Mouse (Mus musculus) heart, postnatal 10 days (tissue): ENCODE data around the gene Ntn4. TPM values are rescaled to one million over a fixed set of nuclear protein-coding genes. Genes with fewer than 3 reads are reported as not detected.

Experiments used
- DNase-seq, 2 experiments: peaks; one replicate each; pipeline ENCODE4 v3.0.0; 2021
- intact Hi-C: fragments of 180-260 bp; cut with DNase I; formaldehyde crosslinking; loops from one replicate; pipeline ENCODE4 v1.15.1; 2025
- total RNA-seq, 2 experiments: library from RNA; stranded (reverse); gene quantifications; 2 replicates each; pipeline ENCODE4 v1.2.3; 2021

Ntn4 gene
- total RNA-seq, 2 experiments from 2014 or later = 24.6 to 36.4 TPM

DNA sequence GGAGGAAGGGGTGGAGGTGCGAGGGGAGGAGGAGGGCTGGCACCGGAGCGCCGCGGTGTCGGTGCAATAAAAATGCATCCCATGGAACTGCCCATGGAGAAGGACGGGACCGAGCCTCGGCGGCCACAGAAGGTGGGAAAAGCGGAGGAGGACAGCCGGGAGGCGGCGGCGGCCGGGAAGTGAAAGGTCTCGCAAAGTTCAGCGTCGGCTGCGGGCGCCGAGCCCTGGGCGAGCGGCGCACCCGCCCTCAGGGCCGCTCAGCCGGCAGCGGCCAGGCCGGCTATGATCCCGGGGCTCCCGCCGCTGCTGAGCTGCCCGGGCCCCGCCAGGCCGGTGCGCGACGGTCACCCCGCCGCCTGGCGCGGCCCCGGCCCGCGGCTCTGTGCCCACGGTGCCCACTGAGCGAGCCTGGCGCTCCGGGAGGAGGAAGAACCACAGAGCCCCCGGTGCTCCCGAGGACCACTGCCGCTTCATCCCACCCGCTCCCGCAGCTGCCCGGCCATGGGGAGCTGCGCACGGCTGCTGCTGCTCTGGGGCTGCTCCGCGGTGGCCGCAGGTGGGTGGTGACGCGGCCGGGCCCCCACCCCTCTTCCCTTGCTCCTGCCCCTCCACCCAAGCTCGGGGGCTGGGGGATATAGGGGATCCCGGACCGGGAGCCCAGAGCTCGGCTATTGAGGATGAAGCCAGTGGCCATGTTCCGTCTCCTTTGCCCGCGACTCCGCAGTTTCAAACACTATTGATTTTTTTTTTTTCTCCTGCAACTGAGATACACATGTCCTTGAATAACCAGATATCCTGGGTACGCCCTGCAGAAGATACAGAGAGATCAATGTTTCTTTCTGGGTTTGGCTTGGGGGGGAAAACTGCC lies 706 bp downstream of the Ntn4 start:
- DNase-seq = peak; percentile 55 to 58

DNA sequence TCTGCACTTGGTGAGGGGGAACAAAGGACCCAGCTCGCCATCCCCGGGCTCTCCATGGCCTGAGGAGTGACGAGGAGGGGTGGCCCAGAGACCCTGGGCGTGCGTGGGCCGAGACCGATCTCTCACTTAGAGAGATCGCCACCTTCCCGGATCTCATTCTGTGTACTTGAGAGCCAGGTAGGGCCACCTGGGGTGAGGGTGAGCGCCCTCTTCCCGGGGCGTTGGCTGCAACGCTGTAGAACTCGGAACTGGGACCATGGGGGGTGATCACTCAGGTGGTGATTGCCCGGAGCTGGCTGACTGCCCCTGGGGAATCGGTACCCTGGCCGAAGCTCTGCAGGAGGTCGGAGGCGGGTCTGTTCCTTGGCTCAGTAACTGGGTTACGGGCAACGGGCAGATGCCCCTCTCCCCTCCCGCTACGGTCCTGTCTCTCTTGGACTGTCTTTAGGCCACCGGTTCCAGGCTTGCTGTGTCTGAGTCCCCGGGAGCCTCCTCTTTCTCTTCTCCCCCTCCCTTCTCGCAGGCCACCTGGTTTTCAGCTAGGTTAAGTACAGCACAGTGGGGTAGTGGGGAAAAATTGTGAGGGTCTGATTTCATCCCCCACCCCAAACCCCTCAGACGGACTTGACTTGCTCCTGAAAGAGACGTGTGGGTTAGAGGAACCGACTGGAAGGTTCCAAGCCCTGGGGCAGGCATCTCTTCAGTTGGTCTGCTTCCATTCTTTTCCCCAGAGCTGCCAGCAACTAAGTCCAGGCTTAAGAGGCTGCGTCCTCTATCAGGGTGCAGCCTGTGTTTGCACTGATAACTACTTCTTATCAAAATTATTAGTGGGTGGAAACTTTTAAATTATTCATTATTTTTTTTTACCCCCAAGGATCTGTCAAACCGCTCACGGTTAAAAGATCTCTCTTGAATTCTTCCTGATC lies 1.6 kb downstream of the Ntn4 start:
- peak; percentile 52 to 57 for DNase-seq
- intact Hi-C loops = loop anchor here (2.0 to 5.0 kb wide), 2 partner anchors 29 to 70 kb away; no protein-coding TSS in a partner anchor

More for the DNA sequence above, 706 bp downstream of the Ntn4 start:
- intact Hi-C loops = loop anchor here (2.0 to 5.0 kb wide), 2 partner anchors 28 to 71 kb away; no protein-coding TSS in a partner anchor

DNA sequence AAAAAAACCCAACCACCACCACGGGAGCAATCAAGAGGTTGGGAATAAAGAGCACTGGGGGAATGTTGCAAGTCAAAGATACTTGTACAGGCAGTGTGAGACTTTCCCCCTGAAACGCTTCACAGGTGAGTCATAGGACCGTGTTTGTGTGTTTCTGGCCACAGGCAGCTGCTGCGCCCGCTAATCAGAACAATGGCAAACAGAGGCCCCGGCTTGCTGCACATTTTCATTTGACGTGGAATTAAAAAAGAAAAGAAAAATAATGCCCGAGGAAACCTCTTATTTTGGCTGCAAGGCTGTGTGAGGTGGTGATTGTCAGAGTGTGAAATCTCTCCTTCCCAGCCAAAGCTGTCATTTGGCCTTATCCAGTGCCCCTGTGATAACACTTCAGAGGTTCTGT lies 2.4 kb downstream of the Ntn4 start:
- intact Hi-C loops = loop anchor here (5.0 kb wide), 1 partner anchor 69 kb away; no protein-coding TSS in a partner anchor
- no peak for DNase-seq

DNA sequence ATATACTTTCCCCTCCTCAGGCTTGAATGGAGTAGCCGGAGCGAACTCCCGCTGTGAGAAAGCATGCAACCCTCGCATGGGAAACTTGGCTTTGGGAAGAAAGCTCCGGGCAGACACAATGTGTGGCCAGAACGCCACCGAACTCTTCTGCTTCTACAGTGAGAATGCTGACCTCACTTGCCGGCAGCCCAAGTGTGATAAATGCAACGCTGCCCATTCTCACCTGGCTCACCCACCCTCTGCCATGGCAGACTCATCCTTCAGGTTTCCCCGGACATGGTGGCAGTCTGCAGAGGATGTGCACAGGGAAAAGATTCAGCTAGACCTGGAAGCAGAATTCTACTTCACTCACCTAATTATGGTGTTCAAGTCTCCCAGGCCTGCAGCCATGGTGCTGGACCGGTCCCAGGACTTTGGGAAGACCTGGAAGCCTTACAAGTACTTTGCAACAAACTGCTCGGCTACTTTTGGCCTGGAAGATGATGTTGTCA lies 4.0 kb downstream of the Ntn4 start:
- intact Hi-C loops = loop anchor here (5.0 kb wide), 1 partner anchor 68 kb away; no protein-coding TSS in a partner anchor
- DNase-seq = peak in 1 of 2 experiments; percentile 41

DNA sequence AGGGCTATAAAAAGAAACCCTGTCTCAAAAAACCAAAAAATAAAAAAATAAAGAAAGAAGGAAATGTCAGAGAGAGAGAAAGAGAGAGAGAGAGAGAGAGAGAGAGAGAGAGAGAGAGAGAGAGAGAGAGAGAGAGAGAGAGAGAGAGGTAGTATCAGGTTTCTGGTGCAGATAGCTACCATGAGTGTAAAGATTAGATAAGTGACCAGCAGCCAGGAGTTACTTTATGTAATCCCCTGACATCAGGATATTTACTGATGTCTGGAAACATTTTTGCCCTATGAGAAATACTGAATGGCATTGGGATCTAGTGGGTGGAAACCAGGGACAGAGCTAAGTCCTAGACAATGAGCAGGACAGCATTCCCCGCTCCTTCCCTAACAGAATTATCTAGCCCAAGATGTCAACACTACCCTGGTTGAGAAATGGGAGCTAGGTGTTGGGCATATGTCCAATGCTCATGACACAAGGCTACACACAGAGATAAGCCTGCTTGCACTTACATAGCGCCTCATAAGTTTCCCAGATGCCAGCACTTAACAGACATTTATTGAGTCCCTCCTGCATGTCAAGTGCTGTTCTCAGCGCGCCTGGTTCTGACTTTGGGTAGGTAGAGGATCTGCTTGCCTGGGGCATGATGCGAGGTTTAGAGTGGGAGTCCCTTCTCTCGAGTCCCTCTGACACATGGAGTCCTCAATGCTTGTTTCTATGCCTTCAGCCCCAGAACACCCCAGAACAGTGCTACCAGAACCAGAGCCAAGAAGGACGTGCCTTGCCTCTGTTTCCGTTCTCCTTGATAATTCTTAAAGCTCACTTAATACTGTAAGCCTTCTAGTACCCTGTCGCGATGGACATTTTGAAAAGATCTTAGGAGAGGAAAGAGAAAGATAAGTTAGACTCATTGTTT lies 7.4 kb downstream of the Ntn4 start:
- peak; percentile 71 to 74 for DNase-seq

DNA sequence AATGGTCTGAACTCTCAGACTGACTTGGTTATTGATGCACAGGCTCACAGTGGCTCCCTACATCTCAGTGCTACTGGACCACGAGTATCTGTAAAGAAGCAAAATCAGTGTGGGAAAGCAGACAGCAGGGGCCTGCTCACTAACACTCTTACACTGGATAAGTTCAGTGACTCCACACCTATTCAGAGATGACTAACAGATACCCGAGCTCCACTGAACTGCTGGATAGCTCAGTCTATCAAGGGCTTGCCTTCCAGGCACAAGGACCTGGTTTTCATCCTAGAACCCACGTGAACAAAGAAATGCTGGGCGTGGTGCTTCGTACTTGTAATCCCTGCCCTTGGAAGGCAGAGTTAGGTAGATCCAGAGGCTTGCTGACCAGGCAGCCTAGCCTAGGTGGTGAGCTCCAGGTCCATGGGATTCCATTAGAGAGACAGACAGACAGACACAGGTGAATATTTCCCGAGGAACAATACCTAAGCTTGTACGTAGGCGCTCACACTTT lies 8.2 kb downstream of the Ntn4 start:
- intact Hi-C loops = no loop called here
- no peak for DNase-seq

More for the DNA sequence above, 7.4 kb downstream of the Ntn4 start:
- intact Hi-C loops = no loop called here

DNA sequence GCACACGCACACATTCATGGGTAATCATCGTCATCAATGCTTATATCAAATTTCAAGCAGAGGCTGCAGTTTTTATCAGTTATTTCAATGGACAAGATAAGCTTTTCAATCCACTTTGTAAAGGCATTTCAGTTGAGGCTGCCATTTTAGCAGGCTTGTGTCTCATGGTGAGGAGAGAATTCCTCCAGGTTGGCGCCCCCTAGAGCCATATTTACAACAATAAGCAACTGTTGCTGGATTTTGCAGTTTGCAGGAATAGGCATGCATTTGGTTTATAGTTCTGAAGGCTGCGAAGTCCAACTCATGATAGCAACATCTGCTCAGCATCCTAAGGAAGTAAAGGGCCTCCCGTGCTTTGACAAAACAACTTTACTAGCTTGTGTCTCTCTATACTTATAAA lies 8.6 kb downstream of the Ntn4 start:
- DNase-seq = no peak
- intact Hi-C loops = no loop called here

DNA sequence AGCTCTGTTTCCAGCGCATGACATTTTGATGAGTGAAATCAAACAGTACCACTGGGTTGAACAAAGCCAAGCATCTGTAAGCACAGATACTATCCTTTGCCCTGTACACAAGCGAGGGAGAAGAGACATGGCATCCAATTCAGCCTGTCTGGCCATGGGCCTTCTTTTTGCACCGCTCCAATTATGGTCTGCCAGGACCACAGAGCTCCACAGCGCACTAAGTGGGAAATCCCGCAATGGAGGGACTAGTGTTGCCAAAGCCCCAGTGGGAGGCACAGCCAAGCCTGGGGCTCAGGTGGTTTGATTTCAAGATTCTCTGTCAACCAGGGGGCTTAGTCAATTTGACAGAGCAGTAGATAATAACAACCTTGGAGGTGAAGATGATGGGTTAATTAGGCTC lies 9.1 kb downstream of the Ntn4 start:
- intact Hi-C loops = no loop called here
- DNase-seq = no peak

DNA sequence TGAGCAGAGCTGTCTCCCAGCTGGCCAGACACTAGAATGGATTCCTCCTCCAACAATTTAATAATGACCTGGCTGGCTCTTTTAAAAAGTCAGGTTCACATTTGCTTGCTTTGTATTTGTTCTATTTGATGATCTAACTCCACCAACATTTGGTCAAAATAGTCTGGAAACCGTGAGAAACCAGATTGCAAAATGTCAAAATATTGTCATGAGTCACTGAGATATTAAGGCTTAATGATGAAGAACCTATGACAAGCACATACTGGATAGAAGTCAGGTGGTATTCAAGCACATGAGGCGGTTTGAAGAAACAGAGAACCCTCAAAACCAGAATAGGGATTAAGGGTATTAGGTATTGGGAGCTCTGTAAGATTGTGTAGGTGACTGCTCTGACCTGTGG lies 12.8 kb downstream of the Ntn4 start:
- intact Hi-C loops = no loop called here

DNA sequence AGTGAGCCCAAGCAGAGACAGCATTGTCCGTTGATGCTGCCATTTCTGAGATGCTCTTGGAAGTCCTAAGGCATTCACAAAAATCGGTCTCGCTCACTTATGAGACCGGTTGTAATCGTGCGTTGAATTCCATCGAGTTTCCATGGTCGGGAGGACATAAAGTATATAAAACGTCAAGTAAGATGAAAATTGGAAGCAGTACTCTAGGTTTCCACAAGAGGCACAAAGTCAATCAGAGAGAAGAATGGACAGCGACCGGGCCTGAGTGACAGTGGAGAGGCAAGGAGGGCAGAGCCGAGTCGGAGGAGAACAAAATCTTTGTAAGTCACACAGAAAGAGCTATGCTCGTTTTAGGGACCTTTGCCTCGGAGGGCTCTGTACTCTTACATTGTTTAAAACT lies 14.9 kb downstream of the Ntn4 start:
- intact Hi-C loops = no loop called here
- no peak for DNase-seq

More for the DNA sequence above, 12.8 kb downstream of the Ntn4 start:
- no peak for DNase-seq

DNA sequence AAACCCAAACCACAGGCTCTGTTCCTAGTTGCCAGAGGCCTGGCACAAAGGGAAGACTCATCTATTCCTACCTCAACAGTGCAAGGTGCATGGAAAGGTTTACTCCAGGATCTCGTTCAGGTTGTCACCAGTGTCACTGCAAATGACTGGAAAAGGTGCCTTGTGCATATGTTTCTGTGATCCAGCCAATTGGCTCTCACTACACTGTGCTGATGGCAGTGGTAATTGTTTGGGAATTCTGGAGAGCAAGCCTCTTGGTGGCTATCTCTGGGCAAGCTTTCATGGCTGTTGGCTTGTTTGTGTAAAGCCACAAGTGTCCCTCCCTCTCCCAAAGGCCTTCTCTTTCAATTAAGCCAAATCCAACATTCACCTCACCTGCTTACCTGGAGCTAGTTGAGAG lies 19.3 kb downstream of the Ntn4 start:
- DNase-seq = no peak
- intact Hi-C loops = no loop called here

DNA sequence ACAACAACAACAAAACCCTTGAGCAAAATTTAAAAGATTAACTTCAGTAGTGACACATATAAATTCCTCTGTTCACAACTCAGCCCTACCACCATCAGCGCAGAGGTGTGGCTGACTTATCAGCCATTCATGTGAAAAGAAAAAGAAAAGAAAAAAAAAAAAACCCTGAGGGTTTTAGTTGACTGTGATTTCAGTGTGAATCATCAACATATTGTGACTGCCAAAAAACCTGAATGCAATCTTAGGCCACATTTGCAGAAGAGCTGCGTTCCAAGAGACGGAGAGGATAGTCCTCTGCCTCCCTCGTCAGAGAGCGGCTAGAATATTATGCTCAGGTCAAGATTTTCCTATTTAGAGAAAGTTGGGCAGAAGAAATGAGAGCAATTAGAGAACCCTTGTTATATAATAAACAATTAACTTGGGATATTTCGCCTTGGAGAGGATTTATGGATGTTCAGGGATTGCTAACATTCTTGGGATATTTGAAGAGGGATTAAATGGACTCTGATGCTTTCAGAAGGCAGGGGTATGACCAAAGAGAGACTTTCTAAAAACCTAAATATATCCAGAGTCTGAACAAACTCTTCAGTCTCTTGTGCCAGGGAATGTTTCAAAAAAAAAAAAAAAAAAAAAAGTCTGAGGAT lies 21.0 kb downstream of the Ntn4 start:
- intact Hi-C loops = no loop called here
- no peak for DNase-seq

DNA sequence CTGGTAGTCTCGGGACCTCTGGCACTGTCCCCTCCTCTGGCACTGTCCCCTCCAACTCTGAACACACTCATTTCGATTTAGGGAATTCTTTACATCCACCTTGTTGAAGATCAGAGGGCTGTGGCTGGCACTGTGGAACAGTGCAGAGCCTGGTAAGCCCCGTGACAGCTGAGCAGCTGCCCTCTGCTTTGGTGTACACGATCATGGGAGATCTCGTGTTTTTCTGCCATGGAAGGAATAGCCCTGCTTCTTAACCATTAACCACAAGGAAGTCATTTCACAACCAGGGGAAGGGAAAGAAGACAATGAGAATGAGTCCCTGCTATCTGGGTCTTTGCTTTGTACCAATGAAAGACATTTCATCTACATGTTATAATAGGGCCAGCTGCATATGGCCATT lies 21.5 kb downstream of the Ntn4 start:
- intact Hi-C loops = no loop called here
- DNase-seq = no peak

DNA sequence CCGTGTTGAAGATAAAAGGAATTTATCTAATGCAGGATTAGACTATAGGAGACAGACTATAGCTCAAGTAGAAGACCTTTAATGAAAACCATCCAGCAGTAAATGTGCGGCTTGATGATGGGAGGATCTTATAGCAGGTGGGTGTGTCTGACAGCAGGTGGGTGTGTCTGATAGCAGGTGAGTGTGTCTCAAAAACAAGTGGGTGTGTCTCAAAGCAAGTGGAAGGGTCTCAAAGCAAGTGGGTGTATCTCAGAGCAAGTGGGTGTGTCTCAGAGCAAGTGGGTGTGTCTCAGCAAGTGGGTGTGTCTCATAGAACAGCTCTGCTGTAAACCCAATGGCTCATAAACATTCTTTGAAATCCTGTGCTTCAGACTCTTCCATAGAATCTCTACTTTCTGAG lies 25.7 kb downstream of the Ntn4 start:
- DNase-seq = no peak
- intact Hi-C loops = no loop called here

DNA sequence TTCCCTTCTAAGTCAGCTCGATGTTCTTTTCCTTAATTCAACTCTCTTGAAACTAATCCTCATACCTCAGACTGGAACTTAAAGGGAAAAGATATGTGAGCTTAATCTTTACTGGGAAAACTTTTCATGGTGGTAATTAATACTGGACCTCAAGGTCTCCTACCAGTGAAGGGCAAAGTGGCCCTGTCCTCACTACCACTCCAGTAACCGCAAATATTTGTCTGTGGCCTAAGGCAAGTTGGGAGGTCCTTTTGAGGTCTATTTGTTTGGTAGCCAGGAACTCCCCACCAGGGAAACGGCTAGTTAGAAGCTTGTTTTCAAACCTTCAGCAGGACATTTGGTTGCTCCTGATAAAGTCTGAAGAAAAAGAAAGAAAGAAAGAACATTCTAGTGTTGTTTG lies 26.5 kb downstream of the Ntn4 start:
- intact Hi-C loops = no loop called here

DNA sequence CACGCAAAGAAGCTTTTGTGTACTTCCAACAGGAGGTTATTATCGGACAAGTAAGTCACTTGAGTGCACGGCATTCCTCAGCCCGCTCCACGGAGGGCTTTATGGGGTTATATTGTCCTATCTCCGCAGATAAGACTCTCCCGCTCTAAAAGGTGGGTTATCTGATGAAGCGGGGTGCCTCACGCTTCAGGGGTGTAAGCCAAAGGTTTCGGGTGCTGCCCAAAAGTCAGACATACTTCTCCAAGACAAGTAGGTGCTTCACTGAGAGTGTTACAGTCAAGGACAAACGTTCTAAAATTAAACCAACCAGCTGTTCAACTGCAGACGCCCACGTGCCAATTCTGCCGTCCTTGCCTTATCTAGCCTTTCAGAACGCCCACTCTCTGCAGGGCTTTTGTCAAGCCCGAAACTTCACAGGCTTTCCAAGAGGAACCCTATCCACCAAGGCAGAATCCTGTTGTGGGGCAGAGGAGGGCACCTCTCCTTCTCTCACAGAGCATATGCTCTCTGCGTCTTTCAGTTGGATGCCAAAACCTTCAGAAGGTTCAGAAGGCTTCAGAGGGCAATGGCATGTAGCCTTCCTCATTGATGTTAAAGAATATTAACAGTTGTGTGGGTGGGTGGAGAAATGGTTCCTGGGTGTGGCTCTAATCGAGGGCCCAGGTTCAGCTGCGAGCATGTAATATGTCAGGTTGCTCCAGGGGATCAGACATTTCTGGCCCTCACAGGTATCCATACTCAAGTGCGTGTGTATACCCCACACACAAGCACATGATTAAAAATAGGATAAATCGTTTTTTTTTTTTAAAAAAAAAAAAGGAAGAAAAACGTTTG lies 32.4 kb downstream of the Ntn4 start:
- peak; percentile 73 to 74 for DNase-seq
- intact Hi-C loops = loop anchor here (5.0 kb wide), 1 partner anchor 34 kb away; no protein-coding TSS in a partner anchor

More for the DNA sequence above, 26.5 kb downstream of the Ntn4 start:
- DNase-seq = no peak

DNA sequence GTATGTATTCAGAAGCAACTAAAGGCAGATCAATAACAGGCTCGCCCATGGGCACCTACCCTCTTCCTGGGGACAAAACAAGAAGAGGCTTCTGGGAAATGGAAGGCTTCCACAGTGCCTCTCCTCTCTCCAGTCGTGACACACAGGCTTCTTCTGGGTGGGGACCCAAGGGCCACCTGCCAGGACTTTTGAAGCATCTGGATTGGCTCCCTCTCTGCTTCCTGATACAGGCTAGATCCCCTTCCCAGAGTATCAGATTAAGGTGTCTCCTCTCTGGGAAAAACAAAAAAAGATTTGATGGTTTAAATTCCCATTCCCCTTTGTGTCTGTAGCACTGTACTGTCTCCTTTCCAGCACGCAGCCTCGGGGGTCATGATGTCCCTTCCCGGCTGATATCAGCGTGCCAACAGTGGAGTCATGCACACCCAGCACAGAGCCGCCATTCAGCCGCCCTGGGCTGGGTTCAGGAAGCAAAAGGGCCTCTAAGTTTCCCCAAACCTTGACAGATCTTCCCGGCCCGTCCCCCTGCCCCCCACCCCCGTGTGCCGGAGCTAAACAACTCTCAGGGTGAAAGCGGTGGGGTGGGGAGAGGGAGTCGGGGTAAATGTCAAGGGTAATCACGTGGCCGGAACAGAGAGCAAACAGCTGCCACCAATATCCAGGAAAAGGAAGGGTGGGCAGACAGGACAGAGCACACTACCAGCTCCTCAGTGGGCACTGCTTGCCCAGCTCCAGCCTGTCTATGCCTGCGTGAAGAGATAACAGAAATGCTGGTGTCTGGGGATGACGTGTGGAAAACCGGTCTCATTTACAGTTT lies 38.9 kb downstream of the Ntn4 start:
- peak; percentile 63 to 67 for DNase-seq
- intact Hi-C loops = no loop called here
